Comparison of ENCODE assay signal across 13 mouse cellular contexts in genomic region chr5:125579153-125579552, GRCm38 (mm10). TPM values are rescaled to one million over a fixed set of nuclear protein-coding genes. Genes with fewer than 3 reads are reported as not detected.
DNase-seq lines count a peak whose midpoint lies in the region; ATAC-seq and TF ChIP-seq lines count a peak whose summit lies in the region.
"Had no signal": no experiment of that assay in that cellular context is flagged by ENCODE, and none has a peak within 500 bp of the region (broad histone marks: within the 10 kb centered on the region; RNA-seq: fewer than 3 reads in every experiment).

No protein-coding gene starts in this region.

- peak; percentile 9 for DNase-seq in embryonic facial prominence, embryonic 11.5 days (ENCODE audit: low spot score)
- no peak for DNase-seq in embryonic facial prominence, embryonic 10.5 days (ENCODE audit: low spot score)
- DNase-seq in liver, adult 2 months (ENCODE audit: extremely low read depth, low read depth, low spot score) = peak; percentile 0
- DNase-seq in A20 (ENCODE audit: low read depth, low spot score) = peak; percentile 43
- DNase-seq in brain, embryonic 14.5 days (ENCODE audit: low read depth) = no peak
- DNase-seq in frontal cortex, adult 2 months (ENCODE audit: extremely low spot score in 1 of 2, low spot score in 1 of 2) = no peak
- DNase-seq in layer of hippocampus, adult 11-12 months (ENCODE audit: low spot score) = no peak
- DNase-seq: lung, postnatal 4 days had no signal

- no peak overlapping the region for H3K4me2 ChIP-seq in embryonic facial prominence, embryonic 11.5 days (ENCODE audit: low read depth, low read length)
- no peak overlapping the region for H3K4me2 ChIP-seq in liver, embryonic 12.5 days
- H3K4me2 ChIP-seq: hindbrain, embryonic 12.5 days; kidney, embryonic 15.5 days; limb, embryonic 13.5 days had no signal

- H3K36me3 ChIP-seq in embryonic facial prominence, embryonic 11.5 days (replicated peaks; ENCODE audit: control insufficient read depth, insufficient read depth, low read depth, low read length) = no peaks in the 10 kb centered on the region
- H3K36me3 ChIP-seq in embryonic facial prominence, embryonic 10.5 days (replicated peaks) = no peaks in the 10 kb centered on the region
- H3K36me3 ChIP-seq in liver, adult 2 months (ENCODE audit: control insufficient read depth, insufficient read depth, low read length) = no peaks in the 10 kb centered on the region
- H3K36me3 ChIP-seq in liver, embryonic 12.5 days = no peaks in the 10 kb centered on the region
- H3K36me3 ChIP-seq: heart, embryonic 10.5 days; hindbrain, embryonic 12.5 days; kidney, embryonic 15.5 days; limb, embryonic 13.5 days had no signal

- no peaks in the 10 kb centered on the region for H3K4me1 ChIP-seq in embryonic facial prominence, embryonic 11.5 days (ENCODE audit: control insufficient read depth, insufficient read depth, low read length)
- H3K4me1 ChIP-seq in embryonic facial prominence, embryonic 10.5 days = peaks cover 22% of the 10 kb centered on the region
- no peaks in the 10 kb centered on the region for H3K4me1 ChIP-seq in liver, adult 2 months (ENCODE audit: control insufficient read depth, insufficient read depth, low read length)
- H3K4me1 ChIP-seq in liver, embryonic 12.5 days = no peaks in the 10 kb centered on the region
- H3K4me1 ChIP-seq: heart, embryonic 10.5 days; kidney, embryonic 15.5 days; limb, embryonic 13.5 days had no signal

- H3K4me3 ChIP-seq in embryonic facial prominence, embryonic 11.5 days (ENCODE audit: low read depth, low read length) = no peak overlapping the region
- H3K4me3 ChIP-seq in embryonic facial prominence, embryonic 10.5 days = no peak overlapping the region
- no peak overlapping the region for H3K4me3 ChIP-seq in liver, adult 2 months (ENCODE audit: insufficient read depth, low read depth, low read length)
- H3K4me3 ChIP-seq in liver, embryonic 12.5 days = no peak overlapping the region
- H3K4me3 ChIP-seq: heart, embryonic 10.5 days; hindbrain, embryonic 12.5 days; kidney, embryonic 15.5 days; limb, embryonic 13.5 days had no signal

- no peak for ATAC-seq in embryonic facial prominence, embryonic 11.5 days (replicated peaks; ENCODE audit: insufficient number of reproducible peaks, low FRiP score, low TSS enrichment, low read depth)
- ATAC-seq in liver, embryonic 12.5 days = no peak

- 48% methylated on average over 4 of the region's 4 CpGs for WGBS in embryonic facial prominence, embryonic 11.5 days
- 57% methylated on average over 4 of the region's 4 CpGs for WGBS in embryonic facial prominence, embryonic 10.5 days
- WGBS in liver, adult 2 months = 45% methylated on average over 4 of the region's 4 CpGs
- WGBS in liver, embryonic 12.5 days (ENCODE audit: insufficient replicate concordance) = 24% methylated on average over 4 of the region's 4 CpGs

- H3K27me3 ChIP-seq in embryonic facial prominence, embryonic 11.5 days (ENCODE audit: control insufficient read depth, insufficient read depth, low read length) = no peaks in the 10 kb centered on the region
- no peaks in the 10 kb centered on the region for H3K27me3 ChIP-seq in embryonic facial prominence, embryonic 10.5 days (replicated peaks; ENCODE audit: low read depth, poor library complexity, severe bottlenecking)
- H3K27me3 ChIP-seq in liver, adult 2 months (ENCODE audit: control insufficient read depth, insufficient read depth, low read length) = no peaks in the 10 kb centered on the region
- H3K27me3 ChIP-seq in liver, embryonic 12.5 days (replicated peaks) = no peaks in the 10 kb centered on the region
- H3K27me3 ChIP-seq: hindbrain, embryonic 12.5 days; limb, embryonic 13.5 days had no signal

- H3K9me3 ChIP-seq in embryonic facial prominence, embryonic 11.5 days (replicated peaks; ENCODE audit: control insufficient read depth, low read length) = no peaks in the 10 kb centered on the region
- no peaks in the 10 kb centered on the region for H3K9me3 ChIP-seq in embryonic facial prominence, embryonic 10.5 days
- no peaks in the 10 kb centered on the region for H3K9me3 ChIP-seq in liver, embryonic 12.5 days (replicated peaks)
- H3K9me3 ChIP-seq: heart, embryonic 10.5 days; hindbrain, embryonic 12.5 days; kidney, embryonic 15.5 days; limb, embryonic 13.5 days had no signal

- TF ChIP-seq POLR2A in liver, adult 2 months (IDR thresholded peaks at IDR 0.05; ENCODE audit: extremely low read depth, insufficient read depth, low read length) = no peak
- no peak for TF ChIP-seq POLR2A in brain, embryonic 14.5 days (IDR thresholded peaks at IDR 0.05; ENCODE audit: borderline replicate concordance, extremely low read depth, insufficient read depth, insufficient read length, poor library complexity, severe bottlenecking)

- no peak overlapping the region for H3K9ac ChIP-seq in embryonic facial prominence, embryonic 11.5 days (replicated peaks; ENCODE audit: low read length)
- no peak overlapping the region for H3K9ac ChIP-seq in liver, adult 2 months (ENCODE audit: low read depth, low read length)
- no peak overlapping the region for H3K9ac ChIP-seq in liver, embryonic 12.5 days
- H3K9ac ChIP-seq: hindbrain, embryonic 12.5 days; kidney, embryonic 15.5 days; limb, embryonic 13.5 days had no signal

- H3K27ac ChIP-seq in embryonic facial prominence, embryonic 11.5 days (replicated peaks; ENCODE audit: low read depth, low read length) = no peak overlapping the region
- H3K27ac ChIP-seq in embryonic facial prominence, embryonic 10.5 days (replicated peaks) = no peak overlapping the region
- H3K27ac ChIP-seq in liver, adult 2 months (replicated peaks; ENCODE audit: insufficient read depth, low read depth, low read length) = no peak overlapping the region
- H3K27ac ChIP-seq in liver, embryonic 12.5 days = no peak overlapping the region
- H3K27ac ChIP-seq: heart, embryonic 10.5 days; hindbrain, embryonic 12.5 days; kidney, embryonic 15.5 days; limb, embryonic 13.5 days had no signal

- no peaks in the 10 kb centered on the region for H3K79me2 ChIP-seq in liver, adult 2 months (ENCODE audit: control insufficient read depth, insufficient read depth, low read length)

- TF ChIP-seq CTCF in liver, adult 2 months (IDR thresholded peaks at IDR 0.05; ENCODE audit: low read depth, low read length) = peak; percentile 62
- peak; percentile 53 for TF ChIP-seq CTCF in brain, embryonic 14.5 days (IDR thresholded peaks at IDR 0.05; ENCODE audit: borderline replicate concordance, extremely low read depth, insufficient read depth, insufficient read length)

RNA-seq across cellular contexts. Expression of gene Tmem132b, which starts 47.6 kb away (rescaled TPM):
- 0.13 and 0.60 TPM in 2 replicates for polyA plus RNA-seq in embryonic facial prominence, embryonic 11.5 days (2014; fragmentation: Nextera tagmentation; extraction: Ambion mirVana)
- polyA plus RNA-seq in embryonic facial prominence, embryonic 10.5 days (2016; fragmentation: Nextera tagmentation; extraction: Ambion mirVana) = 0.23 and 0.34 TPM in 2 replicates
- total RNA-seq in liver, adult 2 months (2014; rRNA removed) = 0.07 TPM in 1 of 2 replicates, not detected in the other
- polyA plus RNA-seq in liver, adult 2 months (2012; rRNA removed) = not detected in 2 replicates
- 0.02 and 0.08 TPM in 2 replicates for polyA plus RNA-seq in liver, embryonic 12.5 days (2016; fragmentation: Nextera tagmentation; extraction: Ambion mirVana)
- polyA plus RNA-seq in brain, embryonic 14.5 days (2012; rRNA removed) = 4.6 and 8.2 TPM in 2 replicates
- polyA plus RNA-seq in frontal cortex, adult 2 months (2012; rRNA removed) = 22.7 and 26.8 TPM in 2 replicates
- polyA plus RNA-seq: heart, embryonic 10.5 days had no signal

Comparison
In these comparisons a context has a peak if more than half of its experiments do, and no peak if none do; other contexts are left out.
1. DNase-seq: peak in embryonic facial prominence, embryonic 11.5 days (single experiment), liver, adult 2 months (single experiment) and A20 (single experiment); none in embryonic facial prominence, embryonic 10.5 days (single experiment), brain, embryonic 14.5 days (single experiment), frontal cortex, adult 2 months (0 of 2) and layer of hippocampus, adult 11-12 months (single experiment).